Mouse (Mus musculus) frontal cortex, postnatal 14 days (tissue): ENCODE data around the gene Ankrd13a.
A peak's percentile ranks its signal among the peaks of the same experiment; 100 is the strongest.

Experiments
- DNase-seq, 2 experiments: peaks; one replicate each; pipeline ENCODE4 v3.0.0; 2022; ENCODE audit warnings: low spot score in 2 of 2

The Ankrd13a gene

GRCm38 (mm10) chr5:114799848-114800247 lies 25.4 kb downstream of the Ankrd13a start:
- no peak for DNase-seq

GRCm38 (mm10) chr5:114801049-114801448 lies 26.6 kb downstream of the Ankrd13a start:
- no peak for DNase-seq

DNA sequence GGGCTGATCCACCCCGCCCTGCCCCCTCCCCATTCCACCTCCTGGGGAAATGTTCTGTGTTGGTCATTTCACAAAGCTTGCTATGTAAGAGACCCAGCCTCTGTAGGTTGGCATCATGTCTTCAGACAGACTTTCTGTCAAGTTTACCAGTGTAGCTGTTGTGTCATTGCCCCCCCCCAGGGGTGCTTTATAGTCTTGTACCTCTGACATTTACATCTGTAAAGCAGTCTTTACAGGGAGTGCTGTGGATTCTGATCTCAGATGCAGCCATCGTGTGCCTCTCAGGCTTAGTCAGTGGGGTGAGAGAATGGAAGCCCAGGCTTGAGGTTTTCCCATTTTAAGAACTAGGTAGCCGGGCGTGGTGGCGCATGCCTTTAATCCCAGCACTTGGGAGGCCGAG lies 27.4 kb downstream of the Ankrd13a start:
- no peak for DNase-seq

DNA sequence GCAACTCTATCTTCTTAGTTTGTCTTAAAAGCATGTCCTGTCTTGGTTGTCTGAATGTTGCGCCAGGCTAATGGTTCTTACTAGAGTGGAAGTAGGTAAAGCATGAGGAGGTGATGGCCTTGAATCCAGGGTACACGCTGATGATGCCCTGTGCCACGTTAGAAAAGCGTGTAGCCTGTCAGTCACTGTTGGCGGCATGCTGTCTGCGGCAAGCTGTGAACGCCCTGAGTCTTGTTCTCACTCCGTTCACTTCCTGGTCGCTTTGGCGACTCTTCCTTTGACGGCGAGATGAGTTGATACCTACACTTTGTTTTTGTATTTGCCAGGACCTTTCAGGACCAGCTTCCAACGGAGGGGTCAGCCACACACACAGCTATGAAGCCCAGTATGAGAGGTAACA lies 28.8 kb downstream of the Ankrd13a start:
- DNase-seq: no peak

DNA sequence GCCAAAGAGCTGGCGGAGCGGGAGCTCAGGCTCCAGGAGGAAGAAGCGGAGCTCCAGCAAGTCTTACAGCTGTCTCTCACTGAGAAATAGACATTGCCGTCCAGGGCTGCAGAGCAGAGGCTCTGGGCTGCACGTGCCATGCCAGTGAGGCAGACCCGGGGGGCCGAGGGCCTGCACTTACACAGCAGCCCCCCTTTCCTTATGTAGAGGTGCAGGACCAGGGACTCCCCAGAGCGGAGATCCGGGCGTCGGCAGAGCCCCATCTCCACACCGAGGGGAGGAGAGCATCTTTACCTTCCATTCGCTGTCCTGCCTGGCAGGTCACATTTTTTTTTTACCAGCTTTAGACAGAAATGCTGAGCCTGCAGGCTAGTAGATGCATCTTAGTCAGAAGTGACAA lies 29.9 kb downstream of the Ankrd13a start:
- no peak for DNase-seq

GRCm38 (mm10) chr5:114804958-114805357 lies 30.5 kb downstream of the Ankrd13a start:
- DNase-seq: no peak

- no peak for DNase-seq
Measured at GRCm38 (mm10) chr5:114805436-114806350, 31.2 kb downstream of the Ankrd13a start.

DNA sequence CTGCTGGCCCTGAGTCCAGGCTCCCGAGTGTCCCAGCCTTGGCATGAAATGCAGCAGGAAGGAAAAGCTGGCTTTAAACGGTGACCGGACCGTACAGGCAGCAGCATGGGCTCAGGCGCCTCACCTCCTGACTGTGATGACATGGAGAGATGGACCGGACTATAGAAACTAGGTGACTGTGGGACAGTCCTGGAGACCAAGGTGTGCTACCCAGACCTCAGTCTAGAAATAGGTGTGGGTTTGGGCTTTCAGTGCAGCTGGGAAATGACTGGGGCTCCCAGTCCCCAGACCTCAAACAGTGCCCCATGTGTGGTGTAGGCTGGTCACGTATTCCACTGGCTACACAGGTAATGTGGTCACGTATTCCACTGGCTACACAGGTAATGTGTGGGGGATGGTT lies 32.2 kb downstream of the Ankrd13a start:
- no peak for DNase-seq

- DNase-seq: no peak
Measured at GRCm38 (mm10) chr5:114807063-114807462, 32.6 kb downstream of the Ankrd13a start.

- DNase-seq: no peak
Measured at GRCm38 (mm10) chr5:114807468-114807867, 33.0 kb downstream of the Ankrd13a start.

DNA sequence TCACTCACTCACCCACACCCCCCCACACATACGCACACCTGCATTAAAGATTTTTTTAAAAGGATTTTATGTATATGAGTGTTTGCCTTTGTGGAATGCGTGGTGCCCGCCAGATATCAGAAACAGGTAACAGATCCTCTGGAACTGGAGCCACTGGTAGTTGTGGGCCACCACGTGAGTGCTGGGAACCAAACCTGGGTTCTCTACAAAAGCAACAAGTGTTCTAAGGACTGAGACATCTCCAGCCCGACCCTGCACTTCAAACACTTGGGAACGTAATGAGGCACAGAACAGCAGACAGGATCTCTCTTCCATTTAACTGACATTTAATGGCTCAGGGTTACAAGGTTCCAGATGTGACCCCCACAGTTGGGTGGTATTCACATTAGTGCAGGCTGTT lies 33.4 kb downstream of the Ankrd13a start:
- DNase-seq: no peak

DNA sequence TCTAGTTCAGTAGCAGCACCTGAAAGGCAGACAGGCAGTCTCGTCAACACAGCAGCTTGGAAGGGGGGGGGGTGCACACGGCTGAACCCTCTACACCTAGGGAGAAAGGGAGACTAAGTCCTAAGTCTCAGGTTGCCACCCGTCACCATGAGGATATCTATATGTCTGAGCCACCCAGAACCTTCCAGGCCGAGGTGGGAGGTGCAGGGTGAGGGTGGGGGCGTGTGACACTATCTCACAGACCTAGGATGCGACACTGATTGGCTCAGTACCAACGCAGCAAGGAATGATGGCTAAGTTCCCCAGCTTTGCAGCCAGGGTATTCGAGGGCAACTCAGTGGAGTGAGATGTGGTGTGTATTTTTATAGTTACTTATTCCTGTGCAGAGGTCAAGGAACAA lies 33.9 kb downstream of the Ankrd13a start:
- DNase-seq: no peak

DNA sequence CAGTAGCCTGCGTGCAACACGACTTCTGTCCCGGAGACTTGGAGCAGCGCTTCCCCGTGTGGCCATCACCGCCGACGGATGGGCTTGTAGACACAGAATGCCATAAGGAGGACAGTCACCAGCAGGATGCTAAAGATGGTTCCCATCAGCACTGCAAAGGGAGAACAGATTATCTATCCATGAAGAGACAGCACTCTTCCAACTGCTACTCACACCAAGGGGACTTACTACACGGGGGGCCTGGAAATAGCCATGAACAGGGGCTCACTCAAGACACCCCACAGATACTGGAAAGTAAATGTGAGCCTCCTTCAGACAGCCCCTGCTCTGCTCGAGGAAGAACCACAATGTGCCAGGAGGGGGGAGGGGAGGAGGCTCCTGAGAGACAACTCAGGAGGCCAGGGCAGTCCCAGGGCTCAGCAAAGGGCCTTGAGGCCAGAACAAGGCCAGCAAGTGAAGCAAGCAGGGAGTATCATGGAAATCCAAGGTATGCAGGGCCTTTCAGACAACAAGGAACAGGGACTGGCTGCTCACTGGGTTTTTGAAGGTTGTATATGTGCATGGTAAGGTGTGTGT lies 34.8 kb downstream of the Ankrd13a start:
- no peak for DNase-seq

DNA sequence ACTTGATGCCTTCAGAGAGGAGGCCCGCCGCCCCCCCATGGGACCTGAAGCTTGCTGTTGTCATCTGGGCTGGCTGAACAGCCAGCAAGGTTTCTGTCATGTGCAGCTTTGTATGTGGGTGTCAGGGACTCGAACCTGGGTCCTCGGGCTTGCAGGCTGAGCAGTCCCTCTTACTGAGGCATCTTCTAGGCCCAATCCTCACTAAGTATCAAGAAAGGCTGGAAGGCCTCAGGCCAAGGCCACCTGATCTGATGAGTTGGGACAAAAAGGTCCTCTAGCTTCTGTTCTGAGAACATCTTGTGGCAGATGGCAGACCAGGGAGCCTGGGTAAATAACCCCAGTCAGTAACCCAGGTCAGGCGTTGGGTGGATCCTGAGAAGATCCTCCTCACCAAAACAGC lies 35.3 kb downstream of the Ankrd13a start:
- no peak for DNase-seq

GRCm38 (mm10) chr5:114813525-114814181 lies 39.2 kb downstream of the Ankrd13a start:
- peak; percentile 80 to 87 for DNase-seq

DNA sequence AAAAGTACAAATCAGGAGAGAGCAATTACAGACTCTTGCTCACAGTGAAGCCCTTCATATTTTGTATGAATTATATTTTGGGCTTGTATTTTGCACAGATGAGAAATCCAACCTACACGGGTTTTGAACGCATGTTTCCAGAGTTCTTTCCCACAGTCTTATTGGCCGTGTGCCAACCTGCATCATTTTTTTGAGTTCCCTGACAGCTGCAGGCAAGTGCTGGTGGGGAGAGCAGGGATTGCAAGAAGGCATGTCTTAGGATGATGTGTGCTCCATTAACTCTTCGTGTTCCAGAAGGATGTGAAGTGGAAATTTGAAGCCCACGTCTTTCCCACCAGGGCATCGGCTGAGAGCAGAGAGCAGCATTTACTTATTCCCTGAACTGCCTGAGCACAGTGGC lies 42.1 kb downstream of the Ankrd13a start:
- DNase-seq: no peak

DNA sequence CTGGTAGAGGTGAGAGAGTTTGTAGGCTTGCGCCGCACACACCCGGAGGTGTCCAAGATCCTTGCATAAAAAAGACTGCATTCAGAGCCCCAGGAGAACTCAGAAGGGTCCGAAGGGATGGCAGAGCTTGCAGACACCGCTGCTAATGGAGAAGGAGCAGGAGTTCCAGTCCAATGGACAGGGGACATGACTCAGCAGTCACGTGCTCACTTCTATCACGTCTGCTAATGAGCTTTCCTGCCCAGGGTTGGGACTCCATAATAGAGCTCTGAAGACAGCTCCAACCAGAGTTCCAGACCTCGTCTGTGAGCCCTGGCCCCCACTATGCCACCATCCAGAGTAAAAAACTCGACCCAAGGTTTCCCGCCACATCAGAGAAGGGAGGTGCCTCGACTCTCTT lies 43.6 kb downstream of the Ankrd13a start:
- no peak for DNase-seq

DNA sequence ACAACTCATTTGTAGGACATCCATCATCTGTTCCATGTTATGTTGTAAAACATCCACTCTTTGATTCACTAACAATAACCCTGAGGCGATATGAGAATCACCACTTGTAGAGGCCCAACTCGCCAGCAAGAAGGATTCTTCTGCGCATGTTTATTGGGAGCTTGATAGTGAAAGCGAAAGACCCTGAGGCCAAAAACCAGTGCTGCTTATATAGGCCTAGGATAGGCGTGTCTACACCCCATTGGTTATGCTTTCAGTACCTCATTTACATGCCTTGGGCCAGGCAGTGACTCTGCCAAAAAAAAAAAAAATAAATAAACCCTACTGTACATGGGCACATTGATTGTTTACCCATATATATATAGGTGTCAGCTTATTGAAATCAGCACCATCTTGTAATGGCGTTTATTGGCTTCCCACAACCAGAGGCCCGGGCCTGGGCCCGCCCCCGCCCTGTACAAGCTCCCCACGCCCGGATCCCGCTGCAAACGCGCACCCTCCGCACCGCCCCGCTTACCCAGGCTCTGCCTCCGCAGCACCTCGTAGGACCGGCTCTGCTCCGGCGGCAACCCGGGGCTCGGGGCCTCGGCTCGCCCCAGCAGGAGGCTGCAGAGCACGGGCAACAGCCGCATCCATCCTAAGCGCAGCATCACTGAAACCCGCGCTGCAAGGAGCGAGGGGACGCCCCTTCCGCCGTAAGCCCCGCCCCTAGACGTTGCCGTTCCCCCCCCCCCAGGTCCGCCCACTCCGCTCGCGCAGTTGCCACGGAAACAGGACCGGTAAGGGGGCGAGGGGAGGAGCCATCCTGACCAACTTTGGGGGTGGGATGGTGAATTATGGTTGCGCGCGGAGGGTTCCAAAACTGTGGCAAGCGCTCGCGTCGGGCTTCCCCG lies 48.6 kb downstream of the Ankrd13a start, which contains the start of gene 1500011B03Rik:
Gene 1500011B03Rik, minus strand, starts transcription at position 673 of the 893 bp plus-strand sequence.
- peak; percentile 62 to 71 for DNase-seq

- no peak for DNase-seq
Measured at GRCm38 (mm10) chr5:114824197-114824596, 49.7 kb downstream of the Ankrd13a start.

- DNase-seq: no peak
Measured at GRCm38 (mm10) chr5:114825978-114826691, 51.7 kb downstream of the Ankrd13a start.

DNA sequence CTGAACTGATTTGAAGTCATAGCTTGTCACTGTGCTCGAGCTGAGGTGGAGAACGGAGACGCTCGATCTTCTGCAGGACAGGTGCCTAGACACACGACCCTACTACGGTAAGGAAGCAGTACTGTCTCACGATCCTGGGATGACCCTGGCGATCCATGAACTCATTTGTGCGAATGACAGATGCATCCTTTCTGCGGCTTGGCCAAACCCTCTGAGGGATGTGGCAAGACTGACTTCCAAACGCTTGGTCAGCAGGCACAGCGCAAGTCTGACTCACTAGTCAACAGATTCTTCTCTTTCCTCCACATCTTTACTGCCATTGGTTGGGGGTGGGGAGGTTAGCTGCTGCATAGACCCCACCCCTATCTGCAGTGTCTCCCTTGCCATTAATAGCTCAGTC lies 53.0 kb downstream of the Ankrd13a start:
- no peak for DNase-seq
